In the genomic region with DNA sequence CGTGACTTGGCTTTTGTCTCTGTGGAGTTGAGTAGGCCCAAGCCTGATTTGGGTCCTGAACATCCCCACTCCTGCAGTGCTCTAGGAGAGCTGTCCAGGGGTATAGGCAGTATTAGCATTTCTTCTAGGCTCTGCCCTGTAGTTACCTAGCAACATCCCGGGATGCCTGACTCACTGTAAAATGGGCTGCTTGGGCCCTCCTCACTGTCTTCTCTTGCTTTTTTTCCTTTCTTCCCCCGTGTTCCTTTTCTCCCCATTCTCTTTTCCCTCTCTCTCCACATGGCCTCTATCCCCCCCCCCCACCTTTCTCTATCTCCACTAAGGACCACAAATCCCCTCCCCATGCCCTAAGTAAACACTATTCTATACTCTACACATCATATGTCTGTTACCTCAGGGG, we compare ENCODE assay signal across 2 mouse cellular contexts. TPM values are rescaled to one million over a fixed set of nuclear protein-coding genes. Genes with fewer than 3 reads are reported as not detected.
"Had no signal": no experiment of that assay in that cellular context is flagged by ENCODE, and none has a peak within 500 bp of the region (broad histone marks: within the 10 kb centered on the region; RNA-seq: fewer than 3 reads in every experiment).

No protein-coding gene starts in this region.

RNA-seq across cellular contexts. Expression of gene Ly6a, which starts 53.3 kb away (rescaled TPM):
- polyA plus RNA-seq: heart, embryonic 11.5 days; hindbrain, embryonic 13.5 days had no signal
